Mouse (Mus musculus): ENCODE data around the gene Rab37. TPM values are rescaled to one million over a fixed set of nuclear protein-coding genes. Genes with fewer than 3 reads are reported as not detected.

Rab37 gene
- polyA plus RNA-seq, 1 experiment from 2014 or later: 1.2 TPM

DNA sequence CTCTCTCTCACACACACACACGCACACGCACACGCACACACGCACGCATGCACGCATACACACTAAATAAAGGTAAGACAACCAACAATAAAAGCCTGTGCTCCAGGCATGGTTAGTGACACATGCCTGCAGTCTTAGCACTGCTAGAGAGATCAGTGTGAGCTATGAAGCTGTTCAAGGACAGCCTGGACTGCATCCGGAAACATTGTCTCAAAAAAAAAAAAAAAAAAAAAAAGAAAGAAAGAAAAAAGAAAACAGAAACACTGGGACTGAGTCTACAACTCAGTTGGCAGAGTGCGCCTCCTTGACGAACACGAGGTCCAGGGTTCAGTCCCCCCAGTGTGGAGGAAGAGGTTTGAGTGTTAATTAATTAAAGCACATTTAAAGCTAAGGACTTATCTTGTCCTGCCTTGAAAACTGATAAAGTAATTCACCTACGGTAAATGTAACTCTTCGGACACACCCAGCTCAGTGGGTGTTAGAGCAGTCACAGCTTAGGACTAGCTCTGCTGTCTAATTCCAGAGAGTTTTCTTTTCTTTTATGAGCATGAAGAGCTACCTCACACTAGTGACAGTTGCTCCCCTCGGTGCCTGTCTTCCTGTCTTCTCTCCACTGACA, 38.4 kb downstream of the Rab37 start:
- Histone ChIP-seq H3K9me3 (ENCODE audit: control insufficient read depth, low read length) (no peaks in the 10 kb centered on the region), H3K27me3 (ENCODE audit: control insufficient read depth, insufficient read depth, low read length) (no peaks in the 10 kb centered on the region), H3K4me1 (ENCODE audit: control insufficient read depth, insufficient read depth, low read length) (no peaks in the 10 kb centered on the region), H3K4me3 (ENCODE audit: low read depth, low read length) (no peak overlapping the region), H3K4me2 (ENCODE audit: low read depth, severe bottlenecking) (no peak overlapping the region), H3K27ac (replicated peaks; ENCODE audit: low read depth, low read length) (no peak overlapping the region), H3K9ac (ENCODE audit: low read length) (no peak overlapping the region), H3K36me3 (ENCODE audit: control insufficient read depth, insufficient read depth, low read length) (no peaks in the 10 kb centered on the region)
- WGBS: 90% methylated on average over 13 of the region's 13 CpGs
- DNase-seq (ENCODE audit: low spot score) (no peak), ATAC-seq (ENCODE audit: insufficient number of reproducible peaks, low FRiP score, low TSS enrichment, low read depth) (no peak)

GRCm38 (mm10) chr11:115131768-115132381, 40.6 kb downstream of the Rab37 start:
- WGBS: 80% methylated on average over 8 of the region's 8 CpGs
- H3K27ac ChIP-seq (replicated peaks; ENCODE audit: low read depth, low read length): no peak overlapping the region
- no peak for DNase-seq (ENCODE audit: low spot score)

GRCm38 (mm10) chr11:115133800-115134199, 42.6 kb downstream of the Rab37 start, which contains the start of gene Cd300lf:
TSS of gene Cd300lf (minus strand) at chr11:115133992.
- Histone ChIP-seq H3K27me3 (ENCODE audit: control insufficient read depth, insufficient read depth, low read length) (no peaks in the 10 kb centered on the region), H3K4me1 (ENCODE audit: control insufficient read depth, insufficient read depth, low read length) (no peaks in the 10 kb centered on the region), H3K4me2 (ENCODE audit: low read depth, severe bottlenecking) (no peak within 1 kb of the TSS), H3K9ac (ENCODE audit: low read length) (no peak within 1 kb of the TSS), H3K4me3 (ENCODE audit: low read depth, low read length) (no peak within 1 kb of the TSS), H3K9me3 (ENCODE audit: control insufficient read depth, low read length) (no peaks in the 10 kb centered on the region), H3K36me3 (ENCODE audit: control insufficient read depth, insufficient read depth, low read length) (no peaks in the 10 kb centered on the region), H3K27ac (replicated peaks; ENCODE audit: low read depth, low read length) (no peak within 1 kb of the TSS)
- ATAC-seq (ENCODE audit: insufficient number of reproducible peaks, low FRiP score, low TSS enrichment, low read depth) (no peak), DNase-seq (ENCODE audit: low spot score) (no peak)
- 77% methylated on average over 8 of the region's 8 CpGs for WGBS

More at GRCm38 (mm10) chr11:115131768-115132381, 40.6 kb downstream of the Rab37 start:
- H3K36me3 ChIP-seq (ENCODE audit: control insufficient read depth, insufficient read depth, low read length): no peaks in the 10 kb centered on the region
- H3K4me1 ChIP-seq (ENCODE audit: control insufficient read depth, insufficient read depth, low read length): no peaks in the 10 kb centered on the region
- no peak for ATAC-seq (ENCODE audit: insufficient number of reproducible peaks, low FRiP score, low TSS enrichment, low read depth)
- no peak overlapping the region for H3K4me2 ChIP-seq (ENCODE audit: low read depth, severe bottlenecking)
- H3K4me3 ChIP-seq (ENCODE audit: low read depth, low read length): no peak overlapping the region
- no peaks in the 10 kb centered on the region for H3K9me3 ChIP-seq (ENCODE audit: control insufficient read depth, low read length)
- no peak overlapping the region for H3K9ac ChIP-seq (ENCODE audit: low read length)
- no peaks in the 10 kb centered on the region for H3K27me3 ChIP-seq (ENCODE audit: control insufficient read depth, insufficient read depth, low read length)

- no peaks in the 10 kb centered on the region for H3K4me1 ChIP-seq (ENCODE audit: control insufficient read depth, insufficient read depth, low read length)
- DNase-seq (ENCODE audit: low spot score): no peak
- no peaks in the 10 kb centered on the region for H3K36me3 ChIP-seq (ENCODE audit: control insufficient read depth, insufficient read depth, low read length)
- 82% methylated on average over 5 of the region's 5 CpGs for WGBS
- no peak overlapping the region for H3K4me3 ChIP-seq (ENCODE audit: low read depth, low read length)
- no peaks in the 10 kb centered on the region for H3K9me3 ChIP-seq (ENCODE audit: control insufficient read depth, low read length)
- no peaks in the 10 kb centered on the region for H3K27me3 ChIP-seq (ENCODE audit: control insufficient read depth, insufficient read depth, low read length)
- no peak overlapping the region for H3K9ac ChIP-seq (ENCODE audit: low read length)
- no peak overlapping the region for H3K27ac ChIP-seq (replicated peaks; ENCODE audit: low read depth, low read length)
- ATAC-seq (ENCODE audit: insufficient number of reproducible peaks, low FRiP score, low TSS enrichment, low read depth): no peak
- H3K4me2 ChIP-seq (ENCODE audit: low read depth, severe bottlenecking): no peak overlapping the region
Observed at GRCm38 (mm10) chr11:115138597-115139262, 47.5 kb downstream of the Rab37 start.

DNA sequence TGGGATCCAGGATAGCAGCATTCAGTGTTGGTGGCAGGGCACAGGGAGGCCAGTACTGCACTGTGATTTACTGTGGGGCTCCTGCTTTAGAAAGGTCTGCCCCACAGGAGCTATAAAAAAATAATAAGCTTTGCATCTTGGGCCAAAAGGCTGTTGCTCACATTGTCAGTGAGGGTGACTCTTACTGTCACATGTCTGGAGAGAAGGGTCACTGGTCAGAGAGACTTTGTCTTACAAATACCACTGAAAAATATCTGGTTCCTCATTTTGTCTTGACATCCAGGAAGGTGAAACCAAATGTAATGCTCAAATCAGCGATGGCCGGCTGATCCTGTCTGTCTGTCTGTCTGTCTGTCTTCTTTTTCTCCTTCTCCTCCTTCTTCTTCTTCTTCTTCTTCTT, 50.7 kb downstream of the Rab37 start:
- H3K9ac ChIP-seq (ENCODE audit: low read length): no peak overlapping the region
- no peaks in the 10 kb centered on the region for H3K9me3 ChIP-seq (ENCODE audit: control insufficient read depth, low read length)
- DNase-seq (ENCODE audit: low spot score): no peak
- ATAC-seq (ENCODE audit: insufficient number of reproducible peaks, low FRiP score, low TSS enrichment, low read depth): no peak
- 84% methylated on average over 2 of the region's 2 CpGs for WGBS
- no peak overlapping the region for H3K27ac ChIP-seq (replicated peaks; ENCODE audit: low read depth, low read length)
- H3K4me1 ChIP-seq (ENCODE audit: control insufficient read depth, insufficient read depth, low read length): no peaks in the 10 kb centered on the region
- H3K27me3 ChIP-seq (ENCODE audit: control insufficient read depth, insufficient read depth, low read length): no peaks in the 10 kb centered on the region
- H3K36me3 ChIP-seq (ENCODE audit: control insufficient read depth, insufficient read depth, low read length): no peaks in the 10 kb centered on the region
- no peak overlapping the region for H3K4me2 ChIP-seq (ENCODE audit: low read depth, severe bottlenecking)
- no peak overlapping the region for H3K4me3 ChIP-seq (ENCODE audit: low read depth, low read length)

DNA sequence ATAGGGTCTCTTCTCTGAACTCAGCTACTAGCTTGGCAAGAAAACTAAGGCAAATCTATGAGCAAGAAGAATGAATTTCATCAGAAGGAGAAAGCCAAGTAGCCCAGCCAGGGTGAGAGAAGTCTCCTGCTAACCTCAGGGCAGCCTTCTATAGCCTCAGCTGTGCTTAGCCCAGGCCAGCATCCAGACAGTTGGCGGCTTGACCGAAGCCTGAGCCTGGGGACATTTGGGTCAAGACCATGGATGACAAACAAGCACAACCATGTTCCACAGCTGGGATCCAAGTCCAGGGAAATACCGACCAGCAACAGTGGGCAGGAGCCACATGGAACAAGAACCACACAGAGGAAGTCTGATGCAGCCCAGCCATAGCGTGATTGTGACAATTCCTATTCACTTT, 56.6 kb downstream of the Rab37 start:
- no peak overlapping the region for H3K27ac ChIP-seq (replicated peaks; ENCODE audit: low read depth, low read length)
- H3K9ac ChIP-seq (ENCODE audit: low read length): no peak overlapping the region
- ATAC-seq (ENCODE audit: insufficient number of reproducible peaks, low FRiP score, low TSS enrichment, low read depth) (no peak), DNase-seq (ENCODE audit: low spot score) (no peak)
- no peaks in the 10 kb centered on the region for H3K27me3 ChIP-seq (ENCODE audit: control insufficient read depth, insufficient read depth, low read length)
- H3K4me1 ChIP-seq (ENCODE audit: control insufficient read depth, insufficient read depth, low read length): no peaks in the 10 kb centered on the region; the same call in 1 of the 2 replicates
- 91% methylated on average over 4 of the region's 4 CpGs for WGBS
- no peaks in the 10 kb centered on the region for H3K36me3 ChIP-seq (ENCODE audit: control insufficient read depth, insufficient read depth, low read length)
- no peak overlapping the region for H3K4me2 ChIP-seq (ENCODE audit: low read depth, severe bottlenecking)
- no peaks in the 10 kb centered on the region for H3K9me3 ChIP-seq (ENCODE audit: control insufficient read depth, low read length)
- H3K4me3 ChIP-seq (ENCODE audit: low read depth, low read length): no peak overlapping the region

- H3K4me2 ChIP-seq (ENCODE audit: low read depth, severe bottlenecking): no peak overlapping the region
- WGBS: 45% methylated on average over 6 of the region's 6 CpGs
- no peak for ATAC-seq (ENCODE audit: insufficient number of reproducible peaks, low FRiP score, low TSS enrichment, low read depth)
Observed at GRCm38 (mm10) chr11:115150741-115151254, 59.6 kb downstream of the Rab37 start.

DNA sequence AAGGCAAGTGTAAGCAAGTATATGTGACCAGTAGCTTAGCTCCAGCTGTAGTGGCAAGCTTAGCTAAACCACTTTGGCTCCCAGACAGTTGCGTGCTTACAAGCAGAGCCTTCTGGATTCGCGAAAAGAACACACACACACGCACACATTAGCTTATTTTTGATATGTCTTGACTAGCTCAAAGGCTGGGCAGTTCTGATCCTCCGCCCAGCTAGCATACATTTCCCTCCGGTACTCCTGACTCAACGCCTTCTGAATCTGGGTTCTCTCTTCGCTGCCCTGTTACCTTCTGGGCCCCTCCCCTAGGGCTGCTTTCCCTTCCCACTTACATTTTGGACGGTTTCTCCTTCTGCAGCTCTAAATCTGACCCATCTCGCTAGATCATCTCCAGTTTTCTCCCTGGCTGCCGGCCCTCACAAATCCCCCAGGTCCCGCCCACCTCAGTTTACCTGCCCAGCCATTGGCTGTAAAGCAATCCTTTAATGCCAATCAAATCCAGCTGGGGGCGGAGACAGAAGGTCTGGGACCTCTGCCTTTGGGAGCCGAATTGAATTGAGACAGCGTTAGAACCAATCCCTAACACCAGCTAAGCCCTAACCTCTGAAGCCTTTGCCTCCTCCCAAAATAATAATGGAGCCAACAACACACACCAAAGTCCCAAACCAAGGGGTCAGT, 60.7 kb downstream of the Rab37 start:
- Histone ChIP-seq H3K27me3 (ENCODE audit: control insufficient read depth, insufficient read depth, low read length) (peaks cover 14% of the 10 kb centered on the region), H3K27ac (replicated peaks; ENCODE audit: low read depth, low read length) (no peak overlapping the region), H3K36me3 (ENCODE audit: control insufficient read depth, insufficient read depth, low read length) (no peaks in the 10 kb centered on the region), H3K4me2 (ENCODE audit: low read depth, severe bottlenecking) (peak overlapping the region; percentile 58), H3K9me3 (ENCODE audit: control insufficient read depth, low read length) (no peaks in the 10 kb centered on the region), H3K4me3 (ENCODE audit: low read depth, low read length) (peak overlapping the region; percentile 28), H3K9ac (ENCODE audit: low read length) (peak overlapping the region; percentile 43), H3K4me1 (ENCODE audit: control insufficient read depth, insufficient read depth, low read length) (peaks cover 15% of the 10 kb centered on the region; the same call in 1 of the 2 replicates)
- 7% methylated on average over 15 of the region's 15 CpGs for WGBS
- ATAC-seq (ENCODE audit: insufficient number of reproducible peaks, low FRiP score, low TSS enrichment, low read depth): peak; percentile 52; the same call in 1 of the 2 replicates
- DNase-seq (ENCODE audit: low spot score): peak; percentile 90

More at GRCm38 (mm10) chr11:115150741-115151254, 59.6 kb downstream of the Rab37 start:
- no peak for DNase-seq (ENCODE audit: low spot score)
- Histone ChIP-seq H3K27ac (replicated peaks; ENCODE audit: low read depth, low read length) (no peak overlapping the region), H3K9ac (ENCODE audit: low read length) (no peak overlapping the region), H3K4me1 (ENCODE audit: control insufficient read depth, insufficient read depth, low read length) (peaks cover 15% of the 10 kb centered on the region; the same call in 1 of the 2 replicates), H3K36me3 (ENCODE audit: control insufficient read depth, insufficient read depth, low read length) (no peaks in the 10 kb centered on the region), H3K9me3 (ENCODE audit: control insufficient read depth, low read length) (no peaks in the 10 kb centered on the region), H3K4me3 (ENCODE audit: low read depth, low read length) (no peak overlapping the region), H3K27me3 (ENCODE audit: control insufficient read depth, insufficient read depth, low read length) (peaks cover 10% of the 10 kb centered on the region)

Data from limb, embryonic 11.5 days (tissue).